Mouse (Mus musculus): ENCODE data around the gene Syne2.

- TF ChIP-seq POLR2A (IDR thresholded peaks at IDR 0.05; ENCODE audit: insufficient read depth, low read depth, low read length) (no peak), EP300 (IDR thresholded peaks at IDR 0.05; ENCODE audit: insufficient read depth, low read depth, low read length) (no peak)
Measured at GRCm38 (mm10) chr12:75918415-75918814, 100.5 kb downstream of the Syne2 start.

Data from heart, adult 2 months (tissue).